Comparison of ENCODE assay signal across 8 mouse cellular contexts in the genomic region with DNA sequence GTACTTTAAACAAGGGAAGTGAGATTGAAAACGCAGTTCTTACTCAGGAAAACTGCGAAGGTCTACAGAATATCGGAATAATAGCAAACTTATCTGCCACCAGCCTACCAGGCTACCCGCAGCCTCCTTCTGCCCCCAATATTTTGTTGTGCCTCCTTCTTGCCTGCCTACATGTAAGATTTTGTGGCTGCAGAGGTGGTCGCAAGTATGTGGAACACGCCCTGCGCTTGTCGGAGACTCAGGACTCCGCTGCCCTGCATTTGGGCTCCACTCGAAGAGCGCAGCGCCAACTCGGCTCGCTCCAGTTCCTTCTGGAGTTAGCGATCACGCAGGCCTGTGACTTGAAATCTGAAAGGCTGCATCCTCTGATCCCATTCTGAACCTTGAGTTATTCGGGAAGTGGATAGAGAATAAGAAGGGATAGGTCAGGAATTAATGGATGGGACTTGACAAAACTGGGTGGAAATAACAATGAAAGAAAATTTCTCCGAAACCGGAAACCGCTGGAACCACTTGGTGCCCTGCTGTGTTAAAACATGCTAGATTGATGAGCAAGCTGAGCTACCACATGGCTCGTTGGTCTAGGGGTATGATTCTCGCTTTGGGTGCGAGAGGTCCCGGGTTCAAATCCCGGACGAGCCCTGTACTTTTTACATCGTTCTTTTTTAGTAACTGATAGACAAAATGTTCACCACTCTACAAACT. TPM values are rescaled to one million over a fixed set of nuclear protein-coding genes. Genes with fewer than 3 reads are reported as not detected.
DNase-seq lines count a peak whose midpoint lies in the region; ATAC-seq and TF ChIP-seq lines count a peak whose summit lies in the region.

No protein-coding gene starts in this region.

- DNase-seq in WW6 (ENCODE audit: low read depth, low spot score), result peak; percentile 46
- peak; percentile 76 to 88 for DNase-seq in cerebellum, postnatal 36 days
- DNase-seq in gastrocnemius, adult 18-20 months (ENCODE audit: low spot score), result peak; percentile 88
- DNase-seq in hindbrain, postnatal 0 days (ENCODE audit: low spot score), result peak; percentile 90
- peak; percentile 55 to 95 for DNase-seq in left cerebral cortex, adult 8-10 months (ENCODE audit: low spot score in 2 of 2)
- DNase-seq in right cerebral cortex, postnatal 10 days (ENCODE audit: low spot score in 2 of 2), result peak; percentile 86 to 87
- peak; percentile 74 to 87 for DNase-seq in urinary bladder, postnatal 4 days (ENCODE audit: low spot score in 2 of 2)

- no peaks in the 10 kb centered on the region for H3K9me3 ChIP-seq in hindbrain, postnatal 0 days (ENCODE audit: low read length)

- H3K36me3 ChIP-seq in hindbrain, postnatal 0 days (ENCODE audit: insufficient read depth, low read length), result no peaks in the 10 kb centered on the region

- peak overlapping the region; percentile 84 for H3K27ac ChIP-seq in hindbrain, postnatal 0 days

- under 1% methylated on average over 27 of the region's 27 CpGs for WGBS in hindbrain, postnatal 0 days

- H3K9ac ChIP-seq in hindbrain, postnatal 0 days (replicated peaks; ENCODE audit: low read length), result peak overlapping the region; percentile 60

- peak overlapping the region; percentile 63 for H3K4me3 ChIP-seq in hindbrain, postnatal 0 days (ENCODE audit: low read length)

- ATAC-seq in hindbrain, postnatal 0 days, result peak; percentile 61
- ATAC-seq in megakaryocyte, adult 5-6 weeks (ENCODE audit: poor library complexity, severe bottlenecking), result peak; percentile 17; the same call in 1 of the 2 replicates

- H3K27me3 ChIP-seq in hindbrain, postnatal 0 days (ENCODE audit: insufficient read depth, low read length), result no peaks in the 10 kb centered on the region

- peak overlapping the region; percentile 75 for H3K4me2 ChIP-seq in hindbrain, postnatal 0 days (ENCODE audit: low read depth, low read length)

- no peak for TF ChIP-seq CTCF in hindbrain, postnatal 0 days (IDR thresholded peaks at IDR 0.05; ENCODE audit: low read depth)

- no peaks in the 10 kb centered on the region for H3K4me1 ChIP-seq in hindbrain, postnatal 0 days (ENCODE audit: insufficient read depth, low read length)

RNA-seq across cellular contexts. Expression of gene Rnase4, which starts 0.6 kb away (rescaled TPM):
- 10 to 100 TPM; 25.0 to 30.1 TPM for total RNA-seq in gastrocnemius, adult 18-20 months (2021)
- total RNA-seq in hindbrain, postnatal 0 days (2014; rRNA removed), result 22.9 and 34.1 TPM in 2 replicates
- polyA plus RNA-seq in hindbrain, postnatal 0 days (2015; fragmentation: Nextera tagmentation; extraction: Ambion mirVana), result 17.6 and 19.0 TPM in 2 replicates
- total RNA-seq in left cerebral cortex, adult 8-10 months (2022), result 10 to 100 TPM; 15.6 to 31.6 (median 22.1) TPM
- 36.2 and 44.8 TPM in 2 replicates for total RNA-seq in megakaryocyte, adult 5-6 weeks (2015)
- 21.0 and 22.3 TPM in 2 replicates for total RNA-seq in megakaryocyte, adult 5-6 weeks (2017)

RNA-seq across cellular contexts. Expression of gene Ang, which starts 0.7 kb away (rescaled TPM):
- total RNA-seq in gastrocnemius, adult 18-20 months (2021), result 1 to 10 TPM; 3.0 to 4.1 TPM
- 0.18 and 1.9 TPM in 2 replicates for total RNA-seq in hindbrain, postnatal 0 days (2014; rRNA removed)
- polyA plus RNA-seq in hindbrain, postnatal 0 days (2015; fragmentation: Nextera tagmentation; extraction: Ambion mirVana), result 2.9 and 3.9 TPM in 2 replicates
- 1 to 10 TPM; 4.6 to 9.5 (median 5.3) TPM for total RNA-seq in left cerebral cortex, adult 8-10 months (2022)
- total RNA-seq in megakaryocyte, adult 5-6 weeks (2015), result 8.2 and 10.0 TPM in 2 replicates
- total RNA-seq in megakaryocyte, adult 5-6 weeks (2017), result 9.4 and 13.7 TPM in 2 replicates

RNA-seq across cellular contexts. Expression of gene Olfr750, which starts 16.0 kb away (rescaled TPM):
- not detected for total RNA-seq in gastrocnemius, adult 18-20 months (2021)
- total RNA-seq in hindbrain, postnatal 0 days (2014; rRNA removed), result not detected in 2 replicates
- polyA plus RNA-seq in hindbrain, postnatal 0 days (2015; fragmentation: Nextera tagmentation; extraction: Ambion mirVana), result 0.05 and 0.14 TPM in 2 replicates
- not detected for total RNA-seq in left cerebral cortex, adult 8-10 months (2022)
- total RNA-seq in megakaryocyte, adult 5-6 weeks (2015), result not detected in 2 replicates
- total RNA-seq in megakaryocyte, adult 5-6 weeks (2017), result not detected in 2 replicates

RNA-seq across cellular contexts. Expression of gene Eddm3b, which starts 24.0 kb away (rescaled TPM):
- not detected for total RNA-seq in gastrocnemius, adult 18-20 months (2021)
- total RNA-seq in hindbrain, postnatal 0 days (2014; rRNA removed), result not detected in 2 replicates
- polyA plus RNA-seq in hindbrain, postnatal 0 days (2015; fragmentation: Nextera tagmentation; extraction: Ambion mirVana), result not detected in 2 replicates
- total RNA-seq in left cerebral cortex, adult 8-10 months (2022), result not detected
- not detected in 2 replicates for total RNA-seq in megakaryocyte, adult 5-6 weeks (2015)
- total RNA-seq in megakaryocyte, adult 5-6 weeks (2017), result not detected in 2 replicates

RNA-seq across cellular contexts. Expression of gene Rnase12, which starts 32.8 kb away (rescaled TPM):
- total RNA-seq in gastrocnemius, adult 18-20 months (2021), result not detected
- not detected in 2 replicates for total RNA-seq in hindbrain, postnatal 0 days (2014; rRNA removed)
- 0.29 TPM in 1 of 2 replicates, not detected in the other for polyA plus RNA-seq in hindbrain, postnatal 0 days (2015; fragmentation: Nextera tagmentation; extraction: Ambion mirVana)
- total RNA-seq in left cerebral cortex, adult 8-10 months (2022), result not detected
- total RNA-seq in megakaryocyte, adult 5-6 weeks (2015), result 11.4 and 11.6 TPM in 2 replicates
- total RNA-seq in megakaryocyte, adult 5-6 weeks (2017), result 8.2 and 10.4 TPM in 2 replicates

Comparison
In these comparisons a context has a peak if more than half of its experiments do, and no peak if none do; other contexts are left out.
1. Peak in every context shown above with its lines: DNase-seq, ATAC-seq, H3K4me3 ChIP-seq and H3K27ac ChIP-seq.